Mouse (Mus musculus): ENCODE data around the gene Bmper. TPM values are rescaled to one million over a fixed set of nuclear protein-coding genes. Genes with fewer than 3 reads are reported as not detected.
A peak's percentile ranks its signal among the peaks of the same experiment; 100 is the strongest.

Gene Bmper
- polyA plus RNA-seq, 1 experiment from 2014 or later: 6.0 TPM

GRCm38 (mm10) chr9:23363139-23363538 lies 140.3 kb downstream of the Bmper start:
- H3K4me3 ChIP-seq: no peak overlapping the region
- no peaks in the 10 kb centered on the region for H3K4me1 ChIP-seq (replicated peaks)
- H3K27ac ChIP-seq: no peak overlapping the region
- no peak overlapping the region for H3K4me2 ChIP-seq
- no peaks in the 10 kb centered on the region for H3K36me3 ChIP-seq
- no peak overlapping the region for H3K9ac ChIP-seq
- 75% methylated on average over 2 of the region's 2 CpGs for WGBS
- H3K9me3 ChIP-seq: no peaks in the 10 kb centered on the region
- no peak for ATAC-seq (ENCODE audit: low FRiP score)
- H3K27me3 ChIP-seq: no peaks in the 10 kb centered on the region

- Histone ChIP-seq H3K27ac (no peak overlapping the region), H3K4me2 (no peak overlapping the region), H3K9ac (no peak overlapping the region), H3K9me3 (no peaks in the 10 kb centered on the region), H3K36me3 (no peaks in the 10 kb centered on the region), H3K27me3 (no peaks in the 10 kb centered on the region), H3K4me1 (replicated peaks) (no peaks in the 10 kb centered on the region), H3K4me3 (no peak overlapping the region)
- WGBS: 87% methylated on average over 7 of the region's 7 CpGs
- no peak for ATAC-seq (ENCODE audit: low FRiP score)
Observed at GRCm38 (mm10) chr9:23363540-23363939, 140.7 kb downstream of the Bmper start.

- H3K4me3 ChIP-seq: no peak overlapping the region
- no peaks in the 10 kb centered on the region for H3K36me3 ChIP-seq
- H3K4me1 ChIP-seq (replicated peaks): no peaks in the 10 kb centered on the region
- no peak overlapping the region for H3K27ac ChIP-seq
- H3K27me3 ChIP-seq: no peaks in the 10 kb centered on the region
- no peak overlapping the region for H3K4me2 ChIP-seq
- WGBS: 94% methylated on average over 2 of the region's 2 CpGs
- no peak overlapping the region for H3K9ac ChIP-seq
- no peak for ATAC-seq (ENCODE audit: low FRiP score)
- no peaks in the 10 kb centered on the region for H3K9me3 ChIP-seq
Observed at GRCm38 (mm10) chr9:23364047-23364446, 141.2 kb downstream of the Bmper start.

DNA sequence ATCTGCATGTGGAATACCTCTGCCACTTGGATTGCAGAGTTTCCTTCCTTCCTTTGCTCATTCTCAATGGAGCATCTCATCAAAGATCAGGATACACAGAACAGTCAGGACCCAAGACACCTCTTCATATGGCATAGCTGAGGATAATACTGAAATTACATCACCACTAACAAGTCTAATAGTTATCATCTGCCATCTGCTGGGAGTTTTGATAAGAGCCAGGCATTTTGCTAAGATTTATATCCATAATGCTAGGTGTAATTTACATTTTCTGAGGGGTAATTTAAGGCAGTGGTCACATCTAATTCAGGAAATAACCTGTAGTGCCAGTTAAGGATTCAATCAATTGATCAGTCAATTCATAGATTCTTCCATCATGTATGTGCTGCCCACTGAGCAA lies 145.2 kb downstream of the Bmper start:
- Histone ChIP-seq H3K4me1 (replicated peaks) (no peaks in the 10 kb centered on the region), H3K4me3 (no peak overlapping the region), H3K27me3 (no peaks in the 10 kb centered on the region), H3K4me2 (no peak overlapping the region), H3K9me3 (no peaks in the 10 kb centered on the region), H3K36me3 (no peaks in the 10 kb centered on the region), H3K27ac (no peak overlapping the region), H3K9ac (no peak overlapping the region)
- no peak for ATAC-seq (ENCODE audit: low FRiP score)

DNA sequence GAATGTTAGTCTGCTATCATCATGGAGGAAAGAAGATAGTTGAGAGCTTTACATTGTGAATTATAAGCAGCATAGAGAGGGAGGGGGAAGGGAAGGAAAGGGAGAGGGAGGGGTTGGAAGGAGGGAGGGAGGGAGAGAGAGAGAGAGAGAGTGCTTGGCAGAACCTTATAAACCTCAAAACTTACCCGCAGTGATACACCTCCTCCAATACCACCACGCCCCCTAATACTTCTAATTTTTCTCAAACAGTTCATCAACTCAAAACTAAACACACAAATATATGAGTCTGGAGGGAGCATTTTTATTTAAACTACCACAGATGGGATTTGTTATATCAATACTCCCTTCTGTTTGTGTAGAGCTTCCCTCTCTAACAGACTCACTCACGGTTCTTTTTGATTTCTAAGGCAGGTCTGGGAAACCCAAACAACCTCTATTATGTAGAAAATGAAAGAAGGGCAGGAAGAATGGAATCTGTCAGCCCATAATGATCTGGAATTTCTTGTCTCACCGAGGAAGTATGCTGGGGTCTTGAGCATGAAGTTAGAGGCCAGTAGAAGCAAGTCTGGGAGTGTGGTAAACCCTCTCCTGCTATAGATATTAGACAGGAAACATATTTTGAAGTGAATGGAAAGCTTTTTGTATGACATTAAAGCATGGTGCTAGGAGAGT lies 152.0 kb downstream of the Bmper start:
- peaks cover 23% of the 10 kb centered on the region for H3K4me1 ChIP-seq (replicated peaks)
- no peak overlapping the region for H3K4me3 ChIP-seq
- H3K27me3 ChIP-seq: no peaks in the 10 kb centered on the region
- H3K9ac ChIP-seq: no peak overlapping the region
- H3K4me2 ChIP-seq: no peak overlapping the region
- H3K27ac ChIP-seq: no peak overlapping the region
- ATAC-seq (ENCODE audit: low FRiP score): no peak
- H3K9me3 ChIP-seq: no peaks in the 10 kb centered on the region
- no peaks in the 10 kb centered on the region for H3K36me3 ChIP-seq
- 56% methylated on average over 4 of the region's 4 CpGs for WGBS

DNA sequence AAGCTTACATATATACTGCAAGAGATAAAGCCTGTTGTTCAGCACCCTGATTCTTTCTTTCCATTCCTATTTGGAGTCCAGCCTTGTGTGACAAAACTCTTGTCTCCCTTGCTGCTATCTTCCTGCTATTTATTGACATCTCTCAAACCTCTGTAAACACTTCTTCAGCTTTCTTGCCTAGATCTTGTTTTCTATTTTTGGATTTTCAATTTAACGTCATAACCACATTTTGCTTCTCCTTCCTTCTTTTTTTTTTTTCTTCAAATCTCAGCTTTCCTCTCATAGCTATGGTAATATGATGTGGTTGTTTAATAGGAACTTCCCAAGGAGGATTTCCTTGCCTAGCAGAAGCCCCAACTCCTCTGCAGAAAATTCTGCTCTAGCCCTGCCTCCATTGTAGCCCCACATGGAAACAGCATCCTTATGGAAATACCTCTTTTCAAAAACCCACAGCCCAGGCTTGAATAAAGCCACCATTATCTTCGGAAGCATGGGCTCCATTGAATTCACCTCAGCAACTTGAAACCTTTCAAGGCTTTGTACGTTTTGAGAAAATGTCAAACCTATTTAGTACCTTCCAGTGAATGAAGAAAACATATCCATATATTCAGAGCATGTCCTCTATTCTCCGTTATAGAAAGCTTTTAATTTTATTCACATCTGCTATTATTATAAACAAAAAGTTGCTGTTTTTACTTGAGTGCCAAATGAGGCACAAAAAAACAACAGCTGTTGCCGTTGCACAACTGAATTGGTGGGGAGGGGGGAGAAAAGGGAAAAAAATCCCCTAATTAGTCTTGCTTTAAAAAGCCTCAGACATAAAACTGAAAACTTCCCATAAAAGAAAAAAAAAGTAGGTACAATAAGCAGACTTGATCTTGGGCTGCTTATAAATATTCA lies 155.2 kb downstream of the Bmper start:
- no peak overlapping the region for H3K9ac ChIP-seq
- no peaks in the 10 kb centered on the region for H3K36me3 ChIP-seq
- 21% methylated on average over 5 of the region's 5 CpGs for WGBS
- H3K9me3 ChIP-seq: no peaks in the 10 kb centered on the region
- H3K4me3 ChIP-seq: no peak overlapping the region
- peaks cover 38% of the 10 kb centered on the region for H3K4me1 ChIP-seq (replicated peaks)
- no peak overlapping the region for H3K4me2 ChIP-seq
- H3K27ac ChIP-seq: peak overlapping the region; percentile 49
- peak; percentile 26 for ATAC-seq (ENCODE audit: low FRiP score)
- no peaks in the 10 kb centered on the region for H3K27me3 ChIP-seq

- 6% methylated on average over 6 of the region's 6 CpGs for WGBS
- ATAC-seq (ENCODE audit: low FRiP score): peak; percentile 88
- Histone ChIP-seq H3K27me3 (no peaks in the 10 kb centered on the region), H3K4me3 (no peak overlapping the region), H3K27ac (peak overlapping the region; percentile 74), H3K36me3 (no peaks in the 10 kb centered on the region), H3K4me1 (replicated peaks) (peaks cover 44% of the 10 kb centered on the region), H3K9ac (no peak overlapping the region), H3K4me2 (no peak overlapping the region), H3K9me3 (no peaks in the 10 kb centered on the region)
Observed at GRCm38 (mm10) chr9:23378731-23379170, 155.9 kb downstream of the Bmper start.

GRCm38 (mm10) chr9:23380171-23380835 lies 157.4 kb downstream of the Bmper start:
- H3K9ac ChIP-seq: no peak overlapping the region
- H3K36me3 ChIP-seq: no peaks in the 10 kb centered on the region
- no peaks in the 10 kb centered on the region for H3K9me3 ChIP-seq
- H3K4me3 ChIP-seq: no peak overlapping the region
- H3K4me1 ChIP-seq (replicated peaks): peaks cover 44% of the 10 kb centered on the region
- no peak for ATAC-seq (ENCODE audit: low FRiP score)
- H3K4me2 ChIP-seq: no peak overlapping the region
- no peak overlapping the region for H3K27ac ChIP-seq
- no peaks in the 10 kb centered on the region for H3K27me3 ChIP-seq
- WGBS: 19% methylated on average over 5 of the region's 5 CpGs

DNA sequence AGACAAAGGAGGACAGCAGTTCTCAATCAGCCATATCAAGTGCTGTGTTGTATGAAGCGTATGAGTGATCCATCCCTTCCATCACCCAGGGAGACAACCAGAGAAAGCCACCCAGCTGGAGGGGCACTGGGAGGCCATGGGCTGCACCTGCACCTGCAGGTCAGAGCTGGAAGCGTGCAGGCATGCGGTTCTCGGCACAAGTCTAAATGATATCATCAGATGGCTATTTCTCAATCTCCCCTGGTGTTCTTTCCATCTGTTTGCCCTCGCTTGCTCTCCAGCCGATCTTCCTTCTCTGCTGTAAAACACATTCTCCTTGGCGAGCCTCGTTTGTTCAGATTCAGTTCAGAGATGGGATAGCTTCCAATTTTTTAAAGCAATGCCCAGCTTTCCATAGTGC lies 160.4 kb downstream of the Bmper start:
- no peaks in the 10 kb centered on the region for H3K27me3 ChIP-seq
- WGBS: 71% methylated on average over 8 of the region's 8 CpGs
- H3K4me2 ChIP-seq: no peak overlapping the region
- no peak overlapping the region for H3K27ac ChIP-seq
- no peaks in the 10 kb centered on the region for H3K36me3 ChIP-seq
- no peak for ATAC-seq (ENCODE audit: low FRiP score)
- peaks cover 33% of the 10 kb centered on the region for H3K4me1 ChIP-seq (replicated peaks)
- H3K9ac ChIP-seq: no peak overlapping the region
- H3K4me3 ChIP-seq: no peak overlapping the region
- H3K9me3 ChIP-seq: no peaks in the 10 kb centered on the region

GRCm38 (mm10) chr9:23383837-23384236 lies 161.0 kb downstream of the Bmper start:
- no peaks in the 10 kb centered on the region for H3K36me3 ChIP-seq
- H3K27me3 ChIP-seq: no peaks in the 10 kb centered on the region
- peaks cover 30% of the 10 kb centered on the region for H3K4me1 ChIP-seq (replicated peaks)
- no peak overlapping the region for H3K4me3 ChIP-seq
- H3K27ac ChIP-seq: no peak overlapping the region
- ATAC-seq (ENCODE audit: low FRiP score): no peak
- no peak overlapping the region for H3K4me2 ChIP-seq
- no peaks in the 10 kb centered on the region for H3K9me3 ChIP-seq
- no peak overlapping the region for H3K9ac ChIP-seq
- WGBS: 98% methylated on average over 1 of the region's 1 CpGs

GRCm38 (mm10) chr9:23384880-23385279 lies 162.0 kb downstream of the Bmper start:
- H3K4me3 ChIP-seq: no peak overlapping the region
- H3K4me2 ChIP-seq: no peak overlapping the region
- H3K27me3 ChIP-seq: no peaks in the 10 kb centered on the region
- no peak overlapping the region for H3K27ac ChIP-seq
- no peak for ATAC-seq (ENCODE audit: low FRiP score)
- H3K4me1 ChIP-seq (replicated peaks): peaks cover 21% of the 10 kb centered on the region
- H3K9ac ChIP-seq: no peak overlapping the region
- 79% methylated on average over 3 of the region's 3 CpGs for WGBS
- H3K9me3 ChIP-seq: no peaks in the 10 kb centered on the region
- H3K36me3 ChIP-seq: no peaks in the 10 kb centered on the region

DNA sequence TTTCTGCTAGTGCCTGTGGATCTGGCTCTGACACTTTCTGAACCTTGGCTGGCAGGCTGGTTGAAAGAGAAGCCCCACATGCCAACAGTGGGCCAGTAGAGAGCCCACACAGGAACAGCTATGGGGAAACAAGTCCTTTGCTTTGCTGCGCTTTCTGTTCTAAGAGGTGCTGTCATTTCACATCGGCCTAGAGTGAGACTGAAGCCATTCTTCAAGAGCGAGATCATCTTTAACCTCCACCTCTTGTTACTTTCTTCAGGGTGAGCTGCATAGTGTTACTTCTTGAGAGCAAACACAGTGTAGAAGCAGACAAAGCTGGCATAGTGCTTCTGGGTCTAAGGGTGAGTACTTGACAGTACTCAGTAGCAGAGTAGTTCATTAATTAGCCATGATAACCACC lies 163.3 kb downstream of the Bmper start:
- Histone ChIP-seq H3K4me1 (replicated peaks) (peaks cover 9% of the 10 kb centered on the region; the same call in 1 of the 2 replicates), H3K9ac (no peak overlapping the region), H3K27ac (no peak overlapping the region), H3K36me3 (no peaks in the 10 kb centered on the region), H3K27me3 (no peaks in the 10 kb centered on the region), H3K9me3 (no peaks in the 10 kb centered on the region), H3K4me2 (no peak overlapping the region), H3K4me3 (no peak overlapping the region)
- no peak for ATAC-seq (ENCODE audit: low FRiP score)
- WGBS: 73% methylated on average over 3 of the region's 3 CpGs
